Mouse (Mus musculus): ENCODE measurements around the gene Ebi3. TPM values are rescaled to one million over a fixed set of nuclear protein-coding genes. Genes with fewer than 3 reads are reported as not detected.

Gene Ebi3
- polyA plus RNA-seq, 1 experiment from 2014 or later: 3.5 TPM

DNA sequence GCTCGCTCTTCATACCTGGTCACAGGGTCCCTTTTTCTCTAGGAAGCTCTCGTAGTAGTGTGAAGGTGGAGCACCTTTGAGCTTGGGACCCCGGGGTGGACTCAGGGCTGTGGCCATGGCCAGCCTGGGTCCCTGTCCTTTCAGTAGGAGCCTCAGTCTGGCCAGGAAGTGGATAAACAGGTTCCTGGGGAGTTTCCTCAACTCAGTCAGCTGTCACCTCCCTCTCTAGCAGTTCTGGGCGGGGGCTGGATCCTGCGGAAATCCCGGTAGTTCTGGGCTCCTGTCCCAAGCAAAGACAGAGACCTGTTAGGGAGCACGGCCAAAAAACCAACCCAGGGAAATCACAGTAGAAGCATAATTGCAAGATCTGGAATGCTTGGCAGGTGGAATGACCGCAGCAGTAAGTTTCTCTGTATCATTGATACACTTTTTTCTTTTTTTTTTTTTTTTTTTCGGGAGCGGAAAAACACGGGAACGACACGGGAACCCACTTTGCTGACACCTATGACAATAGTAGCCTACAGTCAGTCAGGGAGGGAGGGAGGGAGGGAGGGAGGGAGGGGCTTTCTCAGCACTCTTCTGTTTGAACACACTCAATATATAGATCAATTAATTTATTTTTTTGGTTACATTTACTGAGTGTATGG is 53.1 kb downstream of the Ebi3 start, which contains the start of the genes Stap2 and Mpnd:
Gene Stap2 (minus strand): TSS at position 170 of the 647 bp plus-strand sequence.
Gene Mpnd (plus strand): TSS at position 297 of the 647 bp plus-strand sequence.
- Histone ChIP-seq H3K9ac (ENCODE audit: low read depth, low read length) (peak within 1 kb of the TSS; percentile 2; the same call in 1 of the 2 replicates), H3K27me3 (replicated peaks; ENCODE audit: control insufficient read depth, insufficient read depth, low read length) (peaks cover 6% of the 10 kb centered on the region), H3K9me3 (ENCODE audit: control insufficient read depth, low read length) (no peaks in the 10 kb centered on the region), H3K4me3 (ENCODE audit: low read depth, low read length) (no peak within 1 kb of the TSS), H3K4me2 (peak within 1 kb of the TSS; percentile 23; the same call in 1 of the 2 replicates), H3K27ac (ENCODE audit: low read depth, low read length) (no peak within 1 kb of the TSS; the same call in 1 of the 2 replicates), H3K4me1 (replicated peaks; ENCODE audit: control insufficient read depth, insufficient read depth, low read length) (peaks cover 16% of the 10 kb centered on the region), H3K36me3 (ENCODE audit: control insufficient read depth, insufficient read depth, low read length) (no peaks in the 10 kb centered on the region)
- no peak for ATAC-seq (replicated peaks; ENCODE audit: low FRiP score)
- WGBS: 26% methylated on average over 13 of the region's 13 CpGs
- DNase-seq (ENCODE audit: low spot score): no peak

Other genes starting within 250 kb of the Ebi3 start
- 6.7 and 7.9 TPM in 2 replicates for gene Pot1b, start 240.0 kb upstream of the Ebi3 start, polyA plus RNA-seq (2014; fragmentation: Nextera tagmentation; extraction: Ambion mirVana)
- gene Adgre4, start 202.7 kb upstream of the Ebi3 start, polyA plus RNA-seq (2014; fragmentation: Nextera tagmentation; extraction: Ambion mirVana): 1.2 and 1.4 TPM in 2 replicates
- gene Zfp119a, start 73.7 kb upstream of the Ebi3 start, polyA plus RNA-seq (2014; fragmentation: Nextera tagmentation; extraction: Ambion mirVana): 4.7 and 5.0 TPM in 2 replicates
- gene Zfp959, start 60.5 kb upstream of the Ebi3 start, polyA plus RNA-seq (2014; fragmentation: Nextera tagmentation; extraction: Ambion mirVana): 12.6 and 13.2 TPM in 2 replicates
- gene Zfp119b, start 3.1 kb upstream of the Ebi3 start, polyA plus RNA-seq (2014; fragmentation: Nextera tagmentation; extraction: Ambion mirVana): 3.8 and 4.4 TPM in 2 replicates
- gene Yju2, start 6.5 kb downstream of the Ebi3 start, polyA plus RNA-seq (2014; fragmentation: Nextera tagmentation; extraction: Ambion mirVana): 20.9 and 23.4 TPM in 2 replicates
- 2.4 and 2.5 TPM in 2 replicates for gene Shd, start 17.8 kb downstream of the Ebi3 start, polyA plus RNA-seq (2014; fragmentation: Nextera tagmentation; extraction: Ambion mirVana)
- 6.4 and 8.8 TPM in 2 replicates for gene Fsd1, start 33.9 kb downstream of the Ebi3 start, polyA plus RNA-seq (2014; fragmentation: Nextera tagmentation; extraction: Ambion mirVana)
- gene Stap2, start 52.9 kb downstream of the Ebi3 start, polyA plus RNA-seq (2014; fragmentation: Nextera tagmentation; extraction: Ambion mirVana): 3.4 and 3.5 TPM in 2 replicates
- gene Mpnd, start 53.1 kb downstream of the Ebi3 start, polyA plus RNA-seq (2014; fragmentation: Nextera tagmentation; extraction: Ambion mirVana): 42.5 and 47.9 TPM in 2 replicates
- gene Sh3gl1, start 84.0 kb downstream of the Ebi3 start, polyA plus RNA-seq (2014; fragmentation: Nextera tagmentation; extraction: Ambion mirVana): 96.4 and 99.1 TPM in 2 replicates
- 32.0 and 32.6 TPM in 2 replicates for gene Chaf1a, start 87.8 kb downstream of the Ebi3 start, polyA plus RNA-seq (2014; fragmentation: Nextera tagmentation; extraction: Ambion mirVana)
- 23.1 and 25.7 TPM in 2 replicates for gene Ubxn6, start 122.4 kb downstream of the Ebi3 start, polyA plus RNA-seq (2014; fragmentation: Nextera tagmentation; extraction: Ambion mirVana)
- 111 and 119 TPM in 2 replicates for gene Hdgfl2, start 127.0 kb downstream of the Ebi3 start, polyA plus RNA-seq (2014; fragmentation: Nextera tagmentation; extraction: Ambion mirVana)
- gene Plin4, start 157.2 kb downstream of the Ebi3 start, polyA plus RNA-seq (2014; fragmentation: Nextera tagmentation; extraction: Ambion mirVana): 0.14 TPM in 1 of 2 replicates, not detected in the other
- gene Plin5, start 165.0 kb downstream of the Ebi3 start, polyA plus RNA-seq (2014; fragmentation: Nextera tagmentation; extraction: Ambion mirVana): 0.43 and 0.68 TPM in 2 replicates
- 0.23 and 0.34 TPM in 2 replicates for gene Lrg1, start 169.4 kb downstream of the Ebi3 start, polyA plus RNA-seq (2014; fragmentation: Nextera tagmentation; extraction: Ambion mirVana)
- gene Sema6b, start 187.7 kb downstream of the Ebi3 start, polyA plus RNA-seq (2014; fragmentation: Nextera tagmentation; extraction: Ambion mirVana): 1.4 and 1.5 TPM in 2 replicates
- 6.8 and 7.5 TPM in 2 replicates for gene Tnfaip8l1, start 209.8 kb downstream of the Ebi3 start, polyA plus RNA-seq (2014; fragmentation: Nextera tagmentation; extraction: Ambion mirVana)
- 98.7 and 102 TPM in 2 replicates for gene Mydgf, start 231.3 kb downstream of the Ebi3 start, polyA plus RNA-seq (2014; fragmentation: Nextera tagmentation; extraction: Ambion mirVana)

All from liver, embryonic 11.5 days (tissue).